Mouse (Mus musculus): ENCODE measurements around the gene Spag4.

GRCm38 (mm10) chr2:156018106-156018505 is 46.9 kb upstream of the Spag4 start:
- TF ChIP-seq CTCF (IDR thresholded peaks at IDR 0.05; ENCODE audit: insufficient read depth, low read length) (no peak), POLR2A (IDR thresholded peaks at IDR 0.05; ENCODE audit: borderline replicate concordance, extremely low read depth, low read depth, low read length) (no peak)

Data from lung, adult 2 months (tissue).